Mouse (Mus musculus): ENCODE results near the gene Tmem50b. TPM values are rescaled to one million over a fixed set of nuclear protein-coding genes. Genes with fewer than 3 reads are reported as not detected.

Gene Tmem50b
- polyA plus RNA-seq, 1 experiment from 2014 or later, result 31.4 TPM

- no peaks in the 10 kb centered on the region for H3K9me3 ChIP-seq
- no peak overlapping the region for H3K9ac ChIP-seq
- no peak for ATAC-seq (ENCODE audit: insufficient number of reproducible peaks, insufficient read depth, low FRiP score, low TSS enrichment)
- H3K4me3 ChIP-seq, result no peak overlapping the region
- H3K36me3 ChIP-seq, result peaks cover 8% of the 10 kb centered on the region
- WGBS, result 83% methylated on average over 6 of the region's 6 CpGs
- no peak overlapping the region for H3K4me2 ChIP-seq (replicated peaks)
- H3K27ac ChIP-seq, result no peak overlapping the region
- H3K27me3 ChIP-seq, result no peaks in the 10 kb centered on the region
- H3K4me1 ChIP-seq, result no peaks in the 10 kb centered on the region
Observed at GRCm38 (mm10) chr16:91586244-91586643, 11.4 kb downstream of the Tmem50b start.

GRCm38 (mm10) chr16:91585617-91586016 lies 12.0 kb downstream of the Tmem50b start:
- no peaks in the 10 kb centered on the region for H3K9me3 ChIP-seq
- no peak for ATAC-seq (ENCODE audit: insufficient number of reproducible peaks, insufficient read depth, low FRiP score, low TSS enrichment)
- no peak overlapping the region for H3K9ac ChIP-seq
- no peak overlapping the region for H3K4me3 ChIP-seq
- H3K4me2 ChIP-seq (replicated peaks), result no peak overlapping the region
- peaks cover 14% of the 10 kb centered on the region for H3K36me3 ChIP-seq
- H3K4me1 ChIP-seq, result no peaks in the 10 kb centered on the region
- H3K27ac ChIP-seq, result no peak overlapping the region
- no peaks in the 10 kb centered on the region for H3K27me3 ChIP-seq
- WGBS, result 87% methylated on average over 5 of the region's 5 CpGs

GRCm38 (mm10) chr16:91582307-91582706 lies 15.3 kb downstream of the Tmem50b start:
- 68% methylated on average over 2 of the region's 2 CpGs for WGBS
- H3K27ac ChIP-seq, result no peak overlapping the region
- H3K4me1 ChIP-seq, result no peaks in the 10 kb centered on the region
- H3K4me2 ChIP-seq (replicated peaks), result no peak overlapping the region
- no peaks in the 10 kb centered on the region for H3K9me3 ChIP-seq
- H3K27me3 ChIP-seq, result no peaks in the 10 kb centered on the region
- no peak overlapping the region for H3K4me3 ChIP-seq
- no peak for ATAC-seq (ENCODE audit: insufficient number of reproducible peaks, insufficient read depth, low FRiP score, low TSS enrichment)
- peaks cover 17% of the 10 kb centered on the region for H3K36me3 ChIP-seq
- no peak overlapping the region for H3K9ac ChIP-seq

GRCm38 (mm10) chr16:91578980-91579720 lies 18.4 kb downstream of the Tmem50b start:
- H3K9ac ChIP-seq, result no peak overlapping the region
- H3K4me2 ChIP-seq (replicated peaks), result no peak overlapping the region
- WGBS, result 78% methylated on average over 14 of the region's 14 CpGs
- H3K4me1 ChIP-seq, result no peaks in the 10 kb centered on the region
- peaks cover 23% of the 10 kb centered on the region; the same call in 1 of the 2 replicates for H3K36me3 ChIP-seq
- no peaks in the 10 kb centered on the region for H3K27me3 ChIP-seq
- no peak overlapping the region for H3K4me3 ChIP-seq
- no peaks in the 10 kb centered on the region for H3K9me3 ChIP-seq
- H3K27ac ChIP-seq, result no peak overlapping the region
- no peak for ATAC-seq (ENCODE audit: insufficient number of reproducible peaks, insufficient read depth, low FRiP score, low TSS enrichment)

- H3K4me3 ChIP-seq, result no peak overlapping the region
- no peak overlapping the region for H3K4me2 ChIP-seq (replicated peaks)
- no peak for ATAC-seq (ENCODE audit: insufficient number of reproducible peaks, insufficient read depth, low FRiP score, low TSS enrichment)
- no peaks in the 10 kb centered on the region for H3K4me1 ChIP-seq
- peaks cover 14% of the 10 kb centered on the region; the same call in 1 of the 2 replicates for H3K36me3 ChIP-seq
- H3K9me3 ChIP-seq, result no peaks in the 10 kb centered on the region
- no peak overlapping the region for H3K27ac ChIP-seq
- no peak overlapping the region for H3K9ac ChIP-seq
- 75% methylated on average over 13 of the region's 13 CpGs for WGBS
- H3K27me3 ChIP-seq, result no peaks in the 10 kb centered on the region
Observed at GRCm38 (mm10) chr16:91575151-91575550, 22.4 kb downstream of the Tmem50b start.

- ATAC-seq (ENCODE audit: insufficient number of reproducible peaks, insufficient read depth, low FRiP score, low TSS enrichment), result no peak
- Histone ChIP-seq H3K4me3 (no peak overlapping the region), H3K4me2 (replicated peaks) (no peak overlapping the region), H3K4me1 (no peaks in the 10 kb centered on the region), H3K27ac (no peak overlapping the region), H3K36me3 (0 out of 2 replicates have a peak, but pooled peaks cover 7% of the 10 kb centered on the region), H3K9ac (no peak overlapping the region), H3K27me3 (no peaks in the 10 kb centered on the region), H3K9me3 (no peaks in the 10 kb centered on the region)
- 70% methylated on average over 3 of the region's 3 CpGs for WGBS
Observed at GRCm38 (mm10) chr16:91571105-91571504, 26.5 kb downstream of the Tmem50b start.

GRCm38 (mm10) chr16:91568960-91569359 lies 28.6 kb downstream of the Tmem50b start:
- H3K9me3 ChIP-seq, result no peaks in the 10 kb centered on the region
- H3K27ac ChIP-seq, result no peak overlapping the region
- no peak overlapping the region for H3K4me3 ChIP-seq
- no peaks in the 10 kb centered on the region for H3K27me3 ChIP-seq
- H3K4me1 ChIP-seq, result no peaks in the 10 kb centered on the region
- no peak overlapping the region for H3K9ac ChIP-seq
- 88% methylated on average over 10 of the region's 10 CpGs for WGBS
- peaks cover 9% of the 10 kb centered on the region; the same call in 1 of the 2 replicates for H3K36me3 ChIP-seq
- no peak overlapping the region for H3K4me2 ChIP-seq (replicated peaks)
- ATAC-seq (ENCODE audit: insufficient number of reproducible peaks, insufficient read depth, low FRiP score, low TSS enrichment), result no peak

- WGBS, result 91% methylated on average over 7 of the region's 7 CpGs
- peaks cover 30% of the 10 kb centered on the region for H3K36me3 ChIP-seq
- no peak overlapping the region for H3K9ac ChIP-seq
Observed at GRCm38 (mm10) chr16:91566002-91566401, 31.6 kb downstream of the Tmem50b start.

GRCm38 (mm10) chr16:91565292-91565951 lies 32.2 kb downstream of the Tmem50b start:
- ATAC-seq (ENCODE audit: insufficient number of reproducible peaks, insufficient read depth, low FRiP score, low TSS enrichment), result no peak
- 71% methylated on average over 9 of the region's 9 CpGs for WGBS
- H3K4me3 ChIP-seq, result no peak overlapping the region
- no peaks in the 10 kb centered on the region for H3K9me3 ChIP-seq
- no peaks in the 10 kb centered on the region for H3K27me3 ChIP-seq
- H3K27ac ChIP-seq, result no peak overlapping the region
- H3K36me3 ChIP-seq, result peaks cover 33% of the 10 kb centered on the region
- no peak overlapping the region for H3K4me2 ChIP-seq (replicated peaks)
- no peaks in the 10 kb centered on the region for H3K4me1 ChIP-seq
- no peak overlapping the region for H3K9ac ChIP-seq

More at GRCm38 (mm10) chr16:91566002-91566401, 31.6 kb downstream of the Tmem50b start:
- Histone ChIP-seq H3K4me2 (replicated peaks) (no peak overlapping the region), H3K4me1 (no peaks in the 10 kb centered on the region), H3K9me3 (no peaks in the 10 kb centered on the region), H3K4me3 (no peak overlapping the region), H3K27me3 (no peaks in the 10 kb centered on the region), H3K27ac (no peak overlapping the region)
- ATAC-seq (ENCODE audit: insufficient number of reproducible peaks, insufficient read depth, low FRiP score, low TSS enrichment), result no peak

- H3K4me3 ChIP-seq, result no peak overlapping the region
- H3K27me3 ChIP-seq, result no peaks in the 10 kb centered on the region
- no peaks in the 10 kb centered on the region for H3K9me3 ChIP-seq
- no peak overlapping the region for H3K27ac ChIP-seq
- H3K4me2 ChIP-seq (replicated peaks), result no peak overlapping the region
- WGBS, result 92% methylated on average over 4 of the region's 4 CpGs
- H3K4me1 ChIP-seq, result no peaks in the 10 kb centered on the region
- peaks cover 38% of the 10 kb centered on the region for H3K36me3 ChIP-seq
- H3K9ac ChIP-seq, result no peak overlapping the region
- no peak for ATAC-seq (ENCODE audit: insufficient number of reproducible peaks, insufficient read depth, low FRiP score, low TSS enrichment)
Observed at GRCm38 (mm10) chr16:91564580-91565291, 32.9 kb downstream of the Tmem50b start.

- Histone ChIP-seq H3K9ac (no peak overlapping the region), H3K36me3 (peaks cover 55% of the 10 kb centered on the region), H3K4me2 (replicated peaks) (0 out of 2 replicates have a peak overlapping the region, but pooled peaks have one; percentile 1), H3K27ac (no peak overlapping the region), H3K9me3 (no peaks in the 10 kb centered on the region), H3K4me1 (no peaks in the 10 kb centered on the region), H3K4me3 (no peak overlapping the region), H3K27me3 (no peaks in the 10 kb centered on the region)
- 65% methylated on average over 38 of the region's 38 CpGs for whole genome bisulfite sequencing
- ATAC-seq (ENCODE audit: insufficient number of reproducible peaks, insufficient read depth, low FRiP score, low TSS enrichment), result 0 out of 2 replicates have a peak, but pooled peaks have one; percentile 6
Observed at GRCm38 (mm10) chr16:91561541-91562457, 35.8 kb downstream of the Tmem50b start.
